Mouse (Mus musculus) R1 (cell line): Measurements from ENCODE around the gene Git2.

Experiments
- DNase-seq: peaks from one replicate; pipeline ENCODE4 v3.0.0-alpha.2; 2018; ENCODE audit warnings: low read depth, low spot score

The Git2 gene

GRCm38 (mm10) chr5:114720784-114721183 lies 54.5 kb downstream of the Git2 start:
- no peak for DNase-seq

- no peak for DNase-seq
Measured at GRCm38 (mm10) chr5:114719928-114720270, 55.4 kb downstream of the Git2 start.

GRCm38 (mm10) chr5:114719003-114719927 lies 56.1 kb downstream of the Git2 start:
- no peak for DNase-seq

GRCm38 (mm10) chr5:114718483-114718882 lies 56.8 kb downstream of the Git2 start:
- DNase-seq, result no peak

- DNase-seq, result no peak
Measured at GRCm38 (mm10) chr5:114717937-114718336, 57.4 kb downstream of the Git2 start.

GRCm38 (mm10) chr5:114717292-114717691 lies 58.0 kb downstream of the Git2 start:
- DNase-seq, result no peak

- no peak for DNase-seq
Measured at GRCm38 (mm10) chr5:114714551-114714950, 60.8 kb downstream of the Git2 start.

GRCm38 (mm10) chr5:114709357-114709756 lies 66.0 kb downstream of the Git2 start:
- no peak for DNase-seq

GRCm38 (mm10) chr5:114708491-114708890 lies 66.8 kb downstream of the Git2 start:
- DNase-seq, result no peak

GRCm38 (mm10) chr5:114707265-114708068 lies 67.8 kb downstream of the Git2 start, which contains the start of gene Tchp:
TSS of gene Tchp (plus strand) at chr5:114707760.
- peak; percentile 97 for DNase-seq

- peak; percentile 69 for DNase-seq
Measured at GRCm38 (mm10) chr5:114702403-114703392, 72.6 kb downstream of the Git2 start.

GRCm38 (mm10) chr5:114699015-114699414 lies 76.3 kb downstream of the Git2 start:
- peak; percentile 47 for DNase-seq

GRCm38 (mm10) chr5:114698044-114698746 lies 77.1 kb downstream of the Git2 start:
- DNase-seq, result no peak

- peak; percentile 97 for DNase-seq
Measured at GRCm38 (mm10) chr5:114696939-114697338, 78.4 kb downstream of the Git2 start.

GRCm38 (mm10) chr5:114695775-114696174 lies 79.5 kb downstream of the Git2 start:
- peak; percentile 47 for DNase-seq

GRCm38 (mm10) chr5:114690633-114691567 lies 84.4 kb downstream of the Git2 start, which contains the start of gene Gltp:
TSS of gene Gltp (minus strand) at chr5:114690984.
- DNase-seq, result peak; percentile 95

- peak; percentile 67 for DNase-seq
Measured at GRCm38 (mm10) chr5:114689700-114690366, 85.5 kb downstream of the Git2 start.

- DNase-seq, result no peak
Measured at GRCm38 (mm10) chr5:114688703-114689102, 86.6 kb downstream of the Git2 start.

GRCm38 (mm10) chr5:114687901-114688300 lies 87.4 kb downstream of the Git2 start:
- peak; percentile 84 for DNase-seq
